In the genomic region with DNA sequence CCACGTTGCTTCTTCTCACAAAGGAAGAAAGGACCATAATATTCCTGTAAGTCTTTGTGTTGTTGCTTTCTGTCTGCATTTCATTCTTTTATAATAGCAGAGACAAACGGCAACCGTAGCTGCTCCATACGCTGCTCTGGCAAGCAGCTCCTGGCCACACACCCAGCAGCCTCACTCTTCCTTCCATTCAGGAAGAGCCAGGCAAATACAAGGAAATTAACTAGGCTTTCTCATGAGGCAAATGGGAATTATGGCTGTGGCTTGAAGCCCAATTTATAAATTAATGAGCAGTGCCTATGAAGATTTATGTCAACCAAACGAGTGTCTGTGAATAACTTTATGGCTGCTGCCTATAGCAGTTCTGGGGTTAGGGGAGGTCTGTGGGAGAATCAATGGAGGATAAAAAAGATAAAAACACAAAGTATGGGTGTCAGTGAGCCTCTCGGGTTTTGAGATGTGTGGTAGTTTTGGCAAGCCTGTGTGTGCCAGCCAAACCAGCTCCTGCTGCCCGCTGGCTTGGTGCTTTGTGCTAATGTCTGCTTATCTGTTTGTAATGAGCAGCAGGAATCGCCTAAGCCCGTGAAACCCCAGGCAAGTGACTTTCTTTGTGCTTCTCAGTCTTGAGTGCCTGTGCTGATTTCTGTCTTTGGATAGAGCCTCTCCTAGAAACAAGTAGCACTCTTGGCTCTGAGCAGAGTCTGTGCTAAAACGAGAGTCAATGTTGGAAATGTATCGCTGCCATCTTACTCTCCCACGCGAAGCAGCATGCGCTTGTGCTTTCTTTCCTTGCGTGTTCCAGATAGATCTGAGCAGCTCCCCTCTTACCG, we compare ENCODE assay signal across 10 mouse cellular contexts. TPM values are rescaled to one million over a fixed set of nuclear protein-coding genes. Genes with fewer than 3 reads are reported as not detected.
A peak's percentile ranks its signal among the peaks of the same experiment; 100 is the strongest.
DNase-seq lines count a peak whose midpoint lies in the region; ATAC-seq and TF ChIP-seq lines count a peak whose summit lies in the region.
"Had no signal": no experiment of that assay in that cellular context is flagged by ENCODE, and none has a peak within 500 bp of the region (broad histone marks: within the 10 kb centered on the region; RNA-seq: fewer than 3 reads in every experiment).

No protein-coding gene starts in this region.

- no peak for TF ChIP-seq EP300 in heart, adult 2 months (IDR thresholded peaks at IDR 0.05; ENCODE audit: insufficient read depth, low read depth, low read length)

- H3K4me3 ChIP-seq in hindbrain, embryonic 15.5 days: no peak overlapping the region
- H3K4me3 ChIP-seq in hindbrain, embryonic 11.5 days (ENCODE audit: low read depth, low read length): no peak overlapping the region
- H3K4me3 ChIP-seq in midbrain, embryonic 14.5 days (replicated peaks; ENCODE audit: low read depth, low read length): no peak overlapping the region
- H3K4me3 ChIP-seq in heart, adult 2 months: no peak overlapping the region

- no peak overlapping the region for H3K4me2 ChIP-seq in hindbrain, embryonic 15.5 days
- no peak overlapping the region for H3K4me2 ChIP-seq in hindbrain, embryonic 11.5 days (replicated peaks; ENCODE audit: low read depth, low read length)
- no peak overlapping the region for H3K4me2 ChIP-seq in midbrain, embryonic 14.5 days (ENCODE audit: low read length)

- 65% methylated on average over 16 of the region's 16 CpGs for whole genome bisulfite sequencing in hindbrain, embryonic 15.5 days
- 94% methylated on average over 16 of the region's 16 CpGs for WGBS in hindbrain, embryonic 11.5 days
- WGBS in midbrain, embryonic 14.5 days: 85% methylated on average over 16 of the region's 16 CpGs
- 60% methylated on average over 16 of the region's 16 CpGs for WGBS in heart, adult 2 months

- no peaks in the 10 kb centered on the region for H3K9me3 ChIP-seq in hindbrain, embryonic 15.5 days
- H3K9me3 ChIP-seq in hindbrain, embryonic 11.5 days (ENCODE audit: control insufficient read depth, low read length): no peaks in the 10 kb centered on the region
- H3K9me3 ChIP-seq in midbrain, embryonic 14.5 days (ENCODE audit: control insufficient read depth, low read length): no peaks in the 10 kb centered on the region

- no peaks in the 10 kb centered on the region; the same call in none of the 2 replicates for H3K4me1 ChIP-seq in hindbrain, embryonic 15.5 days (replicated peaks)
- H3K4me1 ChIP-seq in hindbrain, embryonic 11.5 days (replicated peaks; ENCODE audit: control insufficient read depth, insufficient read depth, low read length): no peaks in the 10 kb centered on the region
- no peaks in the 10 kb centered on the region for H3K4me1 ChIP-seq in midbrain, embryonic 14.5 days (ENCODE audit: control insufficient read depth, insufficient read depth, low read length)
- H3K4me1 ChIP-seq in heart, adult 2 months (ENCODE audit: control insufficient read depth, insufficient read depth, low read length): no peaks in the 10 kb centered on the region; the same call in 1 of the 2 replicates

- H3K36me3 ChIP-seq in hindbrain, embryonic 15.5 days: peaks cover 18% of the 10 kb centered on the region; the same call in 1 of the 2 replicates
- 0 out of 2 replicates have a peak, but pooled peaks cover 2% of the 10 kb centered on the region for H3K36me3 ChIP-seq in hindbrain, embryonic 11.5 days (ENCODE audit: control insufficient read depth, insufficient read depth, low read length)
- H3K36me3 ChIP-seq in midbrain, embryonic 14.5 days (ENCODE audit: control insufficient read depth, insufficient read depth, low read length): peaks cover 50% of the 10 kb centered on the region
- peaks cover 5% of the 10 kb centered on the region for H3K36me3 ChIP-seq in heart, adult 2 months (ENCODE audit: control insufficient read depth, insufficient read depth, low read length)

- TF ChIP-seq POLR2A in brain, embryonic 14.5 days (IDR thresholded peaks at IDR 0.05; ENCODE audit: borderline replicate concordance, extremely low read depth, insufficient read depth, insufficient read length, poor library complexity, severe bottlenecking): no peak
- no peak for TF ChIP-seq POLR2A in heart, adult 2 months (IDR thresholded peaks at IDR 0.05; ENCODE audit: insufficient read depth, low read depth, low read length)

- intact Hi-C loops in heart, adult 2 months (cut with DNase I): no loop called here

- peak overlapping the region; percentile 61 for H3K27ac ChIP-seq in hindbrain, embryonic 15.5 days (replicated peaks)
- no peak overlapping the region for H3K27ac ChIP-seq in hindbrain, embryonic 11.5 days (ENCODE audit: low read depth, low read length)
- no peak overlapping the region; the same call in 1 of the 2 replicates for H3K27ac ChIP-seq in midbrain, embryonic 14.5 days (replicated peaks; ENCODE audit: low read depth, low read length)
- H3K27ac ChIP-seq in heart, adult 2 months: no peak overlapping the region

- H3K27me3 ChIP-seq in hindbrain, embryonic 15.5 days: no peaks in the 10 kb centered on the region
- no peaks in the 10 kb centered on the region for H3K27me3 ChIP-seq in hindbrain, embryonic 11.5 days (ENCODE audit: control insufficient read depth, insufficient read depth, low read length)
- no peaks in the 10 kb centered on the region for H3K27me3 ChIP-seq in midbrain, embryonic 14.5 days (ENCODE audit: control insufficient read depth, insufficient read depth, low read length)
- H3K27me3 ChIP-seq in heart, adult 2 months (ENCODE audit: control insufficient read depth, insufficient read depth, low read length): no peaks in the 10 kb centered on the region

- no peak for ATAC-seq in hindbrain, embryonic 15.5 days (ENCODE audit: low FRiP score, low read depth)
- ATAC-seq in hindbrain, embryonic 11.5 days (ENCODE audit: low FRiP score): no peak
- ATAC-seq in midbrain, embryonic 14.5 days (ENCODE audit: low FRiP score, low TSS enrichment): no peak

- no peak overlapping the region for H3K9ac ChIP-seq in hindbrain, embryonic 15.5 days
- H3K9ac ChIP-seq in hindbrain, embryonic 11.5 days (ENCODE audit: low read depth, low read length): no peak overlapping the region
- H3K9ac ChIP-seq in midbrain, embryonic 14.5 days (replicated peaks; ENCODE audit: low read length): no peak overlapping the region
- H3K9ac ChIP-seq in heart, adult 2 months (ENCODE audit: low read depth, low read length): no peak overlapping the region

- TF ChIP-seq CTCF in brain, embryonic 14.5 days (IDR thresholded peaks at IDR 0.05; ENCODE audit: borderline replicate concordance, extremely low read depth, insufficient read depth, insufficient read length): no peak
- TF ChIP-seq CTCF in heart, adult 2 months (IDR thresholded peaks at IDR 0.05): no peak

- no peaks in the 10 kb centered on the region for H3K79me2 ChIP-seq in heart, adult 2 months (replicated peaks; ENCODE audit: control insufficient read depth, insufficient read depth, low read length)

- DNase-seq in hindbrain, embryonic 11.5 days (ENCODE audit: low spot score): no peak
- peak; percentile 76 for DNase-seq in brain, embryonic 14.5 days (ENCODE audit: low read depth)
- peak; percentile 25 to 29 for DNase-seq in frontal cortex, postnatal 14 days (ENCODE audit: low spot score in 2 of 2)
- peak; percentile 21 for DNase-seq in midbrain, embryonic 14.5 days
- DNase-seq in spleen, postnatal 36 days (ENCODE audit: low spot score in 2 of 2): no peak
- DNase-seq in urinary bladder, adult 2 months (ENCODE audit: low spot score): no peak
- no peak for DNase-seq in heart, adult 2 months
- DNase-seq: kidney, adult 9 months; lung, adult 2 months had no signal

RNA-seq across cellular contexts. Expression of gene Myh10, which starts 54.2 kb away (rescaled TPM):
- polyA plus RNA-seq in hindbrain, embryonic 15.5 days (2015; fragmentation: Nextera tagmentation; extraction: Ambion mirVana): 97.3 and 98.8 TPM in 2 replicates
- 131 and 140 TPM in 2 replicates for polyA plus RNA-seq in hindbrain, embryonic 11.5 days (2014; fragmentation: Nextera tagmentation; extraction: Ambion mirVana)
- polyA plus RNA-seq in brain, embryonic 14.5 days (2012; rRNA removed): 141 and 189 TPM in 2 replicates
- 96.4 and 107 TPM in 2 replicates for polyA plus RNA-seq in midbrain, embryonic 14.5 days (2014; fragmentation: Nextera tagmentation; extraction: Ambion mirVana)
- polyA plus RNA-seq in urinary bladder, adult 2 months (2012; rRNA removed): 66.5 and 73.5 TPM in 2 replicates
- 10 to 100 TPM; 25.6 to 25.9 TPM for total RNA-seq in heart, adult 2 months (2021)
- 17.9 and 30.0 TPM in 2 replicates for polyA plus RNA-seq in heart, adult 2 months (2012; rRNA removed)

Comparison
In these comparisons a context has a peak if more than half of its experiments do, and no peak if none do; other contexts are left out.
1. DNase-seq: peak in brain, embryonic 14.5 days (single experiment), frontal cortex, postnatal 14 days (2 of 2) and midbrain, embryonic 14.5 days (single experiment); none in hindbrain, embryonic 11.5 days (single experiment), spleen, postnatal 36 days (0 of 2), urinary bladder, adult 2 months (single experiment) and heart, adult 2 months (0 of 2).